Mouse (Mus musculus) gastrocnemius, postnatal 14 days (tissue): ENCODE data around the gene Henmt1. TPM values are rescaled to one million over a fixed set of nuclear protein-coding genes. Genes with fewer than 3 reads are reported as not detected.

Experiments
- DNase-seq: peaks from one replicate; pipeline ENCODE4 v3.0.0; 2021; ENCODE audit warnings: mixed read lengths
- intact Hi-C: fragments of 180-260 bp; cut with DNase I; formaldehyde crosslinking; loops from one replicate; pipeline ENCODE4 v1.15.1; 2025; ENCODE audit warnings: low total_unique reads
- total RNA-seq, 2 experiments: library from RNA; stranded (reverse); gene quantifications; 2 replicates each; pipeline ENCODE4 v1.2.3; 2021

Gene Henmt1
- total RNA-seq, 2 experiments from 2014 or later, result not detected

DNA sequence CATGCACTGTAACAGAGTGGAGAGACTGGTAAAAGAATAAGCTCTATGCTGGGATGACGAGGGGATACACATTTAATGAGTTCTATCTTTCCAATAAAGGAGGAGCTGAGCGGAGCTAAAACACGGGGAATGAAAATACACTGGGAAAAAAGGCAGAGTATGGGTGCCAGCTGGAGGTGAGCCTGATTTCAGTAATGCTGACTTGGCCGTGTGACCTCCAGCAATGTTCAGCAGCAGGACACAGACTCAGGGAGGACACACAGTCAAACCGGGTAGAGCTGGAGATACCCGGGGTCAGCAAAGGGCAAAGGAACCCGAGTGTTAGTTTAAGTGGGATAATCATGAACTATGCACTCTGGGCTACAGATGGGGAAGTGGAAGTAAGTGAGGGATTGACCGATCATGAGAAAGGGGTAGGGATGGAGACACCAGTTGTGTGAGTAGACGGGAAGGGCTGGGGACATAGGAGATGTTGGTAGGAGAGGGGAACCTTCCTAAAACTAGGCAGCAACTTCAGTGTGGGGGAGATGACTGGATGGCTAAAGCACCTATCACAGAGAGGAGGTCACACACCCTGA, 50.4 kb downstream of the Henmt1 start:
- intact Hi-C loops, result no loop called here

DNA sequence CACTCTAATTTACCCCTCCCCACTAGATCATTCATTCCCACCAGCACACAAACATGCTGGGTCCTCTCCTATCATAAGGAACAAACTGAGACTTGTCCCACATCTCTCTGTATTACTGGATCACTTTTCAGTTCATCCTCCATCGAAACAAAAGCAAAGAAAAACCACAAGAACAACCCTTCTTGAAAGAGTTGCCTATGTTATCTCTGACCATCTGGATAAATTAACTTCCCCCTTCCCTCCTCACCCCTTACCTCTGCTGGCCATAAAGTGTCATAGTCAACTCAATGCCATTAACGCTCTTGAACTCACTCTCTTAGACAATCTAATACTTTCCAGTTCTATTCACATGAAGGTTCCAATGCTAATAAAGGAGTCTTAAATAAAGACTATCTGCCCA, 54.8 kb downstream of the Henmt1 start:
- no peak for DNase-seq
- intact Hi-C loops, result no loop called here

More for the DNA sequence above, 50.4 kb downstream of the Henmt1 start:
- peak; percentile 46 for DNase-seq

DNA sequence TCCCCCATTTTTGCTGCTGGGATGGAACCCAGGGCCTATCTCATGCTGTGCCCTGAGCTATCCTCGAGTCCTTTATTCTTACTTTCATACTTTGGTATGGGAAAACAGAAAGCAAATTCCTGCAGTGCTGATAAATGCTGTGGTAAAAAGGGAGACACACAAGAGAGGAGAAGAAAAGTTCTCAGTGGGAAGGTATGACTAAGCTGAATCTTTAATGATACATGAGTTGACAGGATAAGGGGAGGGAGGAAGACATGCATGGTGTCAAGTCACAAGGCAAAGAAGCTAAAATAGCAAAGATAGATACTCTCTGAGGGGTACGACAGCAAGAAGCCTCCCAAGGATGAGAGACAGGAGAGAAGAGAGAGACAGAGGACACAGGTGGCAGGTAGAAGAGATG, 55.7 kb downstream of the Henmt1 start:
- intact Hi-C loops, result no loop called here
- DNase-seq, result no peak

DNA sequence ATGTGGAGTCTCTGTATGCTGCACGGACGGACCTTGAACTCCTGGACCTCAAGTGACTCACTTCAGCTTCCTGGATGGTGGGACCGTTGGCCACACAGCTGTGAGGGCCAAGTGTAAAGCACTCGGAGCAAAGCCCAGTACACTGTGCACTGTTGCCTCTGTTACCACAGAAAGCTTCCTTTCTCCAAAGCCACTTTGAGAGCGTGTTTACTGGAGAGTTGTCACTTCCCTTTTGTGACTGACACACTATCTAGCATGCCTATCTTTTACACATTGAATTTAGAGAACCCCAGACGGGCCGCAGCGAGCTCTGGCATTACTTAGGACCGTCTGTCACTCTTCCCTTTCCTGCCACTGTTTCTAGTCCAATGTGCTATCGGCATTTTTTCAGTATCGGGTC, 57.6 kb downstream of the Henmt1 start:
- DNase-seq, result no peak
- intact Hi-C loops, result no loop called here

DNA sequence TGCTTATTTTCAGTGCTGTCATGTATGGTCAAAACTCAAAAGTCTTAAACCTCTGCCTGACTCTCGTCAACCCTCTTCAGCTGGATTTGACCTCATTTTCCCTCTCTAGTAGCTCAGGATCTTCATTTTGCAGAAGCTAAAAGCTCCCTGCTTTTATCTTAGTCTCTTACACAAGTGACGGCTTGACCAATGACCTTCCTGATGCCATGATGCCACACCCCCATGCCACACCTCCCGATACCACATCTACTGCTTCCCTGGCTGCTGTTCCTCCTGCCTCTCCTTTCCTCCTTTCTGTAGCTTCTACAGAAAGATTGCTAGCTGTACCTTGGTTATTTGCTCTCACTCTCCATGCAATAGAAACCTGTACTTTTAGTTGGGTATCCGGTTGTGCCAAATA, 58.1 kb downstream of the Henmt1 start:
- no peak for DNase-seq
- intact Hi-C loops, result no loop called here

DNA sequence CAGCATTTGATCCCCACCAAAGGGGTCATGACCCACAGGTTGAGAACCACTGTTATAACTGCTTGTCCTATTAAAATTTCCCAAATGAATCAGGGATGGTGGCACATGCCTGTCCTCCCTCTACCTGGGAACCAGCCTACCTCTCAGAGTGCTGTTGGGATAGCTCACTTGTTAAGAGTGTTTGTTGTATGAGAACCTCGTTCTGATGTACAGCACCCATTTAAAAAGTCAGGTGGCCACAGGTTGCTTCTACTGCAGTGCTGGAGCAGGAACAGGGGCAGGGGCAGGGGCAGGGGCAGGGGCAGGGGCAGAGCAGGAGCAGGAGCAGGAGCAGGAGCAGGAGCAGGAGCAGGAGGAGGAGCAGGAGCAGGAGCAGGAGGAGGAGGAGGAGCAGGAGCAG, 59.5 kb downstream of the Henmt1 start:
- DNase-seq, result no peak
- intact Hi-C loops, result no loop called here

DNA sequence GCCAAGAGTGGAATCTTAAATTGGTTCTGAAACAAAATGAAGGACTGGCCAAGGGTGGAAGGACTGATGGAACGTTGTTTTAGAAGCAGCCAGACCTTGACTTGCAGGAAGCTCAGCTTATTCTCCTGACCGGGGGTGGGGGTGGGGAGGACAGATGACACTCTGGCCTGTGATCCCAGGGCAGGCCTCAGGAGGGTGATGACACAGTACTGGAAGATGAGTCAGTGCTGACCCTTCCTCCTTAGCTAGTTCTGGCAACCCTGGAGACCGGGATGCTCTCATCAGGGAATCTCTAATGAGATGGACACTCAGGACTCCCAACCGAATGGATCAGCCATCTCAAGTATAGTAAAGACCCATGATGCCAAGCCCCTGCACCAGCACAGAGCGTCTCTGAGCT, 66.1 kb downstream of the Henmt1 start:
- DNase-seq, result no peak
- intact Hi-C loops, result no loop called here

DNA sequence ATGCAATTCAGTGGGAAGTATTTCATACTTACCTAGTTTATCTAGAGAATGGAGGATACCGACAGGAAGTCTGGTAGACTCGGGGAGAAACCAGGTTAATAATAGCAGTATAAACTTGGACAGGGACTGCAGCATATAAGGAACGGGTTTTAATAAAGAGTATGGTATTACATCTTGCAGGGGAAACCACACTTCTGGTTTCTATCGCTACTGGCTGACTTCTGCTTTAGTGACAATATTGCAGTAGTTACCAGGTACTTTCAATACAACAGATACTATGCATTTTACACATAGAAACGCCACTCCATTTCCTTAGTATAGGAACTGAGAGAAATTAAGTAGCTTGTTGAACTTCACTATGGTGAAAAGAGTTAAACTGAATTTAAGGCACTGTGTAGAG, 68.5 kb downstream of the Henmt1 start:
- intact Hi-C loops, result no loop called here
- no peak for DNase-seq

Other genes starting within 250 kb of the Henmt1 start
- 1 to 10 TPM; 5.6 to 7.9 TPM for gene Gpsm2, start 217.6 kb upstream of the Henmt1 start, total RNA-seq
- gene Aknad1, start 200.2 kb upstream of the Henmt1 start, total RNA-seq, result under 1 TPM in 1 of 2 experiments, not detected in 1; 0.12 TPM
- gene Stxbp3, start 99.3 kb upstream of the Henmt1 start, total RNA-seq, result 10 to 100 TPM; 25.9 to 29.9 TPM
- under 1 TPM in 1 of 2 experiments, not detected in 1; 0.08 TPM for gene Fndc7, start 49.9 kb upstream of the Henmt1 start, total RNA-seq
- 10 to 100 TPM; 18.6 to 19.5 TPM for gene Prpf38b, start 28.1 kb upstream of the Henmt1 start, total RNA-seq
- not detected for gene Gm9857, start 572 bp downstream of the Henmt1 start, total RNA-seq
- gene Fam102b, start 87.7 kb downstream of the Henmt1 start, total RNA-seq, result 10 to 100 TPM; 11.7 to 18.5 TPM
- gene Slc25a54, start 140.6 kb downstream of the Henmt1 start, total RNA-seq, result not detected
- 1 to 10 TPM; 6.3 to 8.0 TPM for gene Slc25a24, start 183.3 kb downstream of the Henmt1 start, total RNA-seq